Mouse (Mus musculus) layer of hippocampus, postnatal 25 days (tissue): ENCODE measurements around the gene Gm10337. TPM values are rescaled to one million over a fixed set of nuclear protein-coding genes. Genes with fewer than 3 reads are reported as not detected.

Source experiments
- DNase-seq, 2 experiments: peaks; one replicate each; pipeline ENCODE4 v3.0.0; 2022; ENCODE audit warnings: mixed read lengths in 2 of 2, low spot score in 1 of 2; ENCODE audit errors: extremely low spot score in 1 of 2
- total RNA-seq, 2 experiments: library from RNA; stranded (reverse); gene quantifications; 2 replicates each; pipeline ENCODE4 v1.2.3; 2021

Gene Gm10337
- total RNA-seq, 2 experiments from 2014 or later, result not detected

DNA sequence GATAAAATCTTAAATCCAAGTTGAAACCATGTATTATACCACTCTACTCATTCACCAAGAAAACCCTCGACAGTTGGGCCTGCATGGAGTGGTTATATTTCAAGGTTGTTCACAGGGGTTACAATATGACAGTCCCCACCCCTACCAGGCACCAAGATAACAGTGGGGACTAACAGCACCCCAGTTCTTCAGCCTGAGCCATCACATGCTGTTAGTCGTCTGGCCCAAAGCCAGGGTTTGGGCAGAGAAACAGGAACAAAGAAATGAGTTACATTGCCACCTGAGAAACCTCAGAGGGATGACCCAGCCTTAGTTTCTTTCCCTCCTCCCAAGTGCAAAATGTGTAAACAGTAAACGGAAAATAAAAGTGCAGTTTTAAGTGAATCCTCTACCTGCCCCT is 4.2 kb upstream of the Gm10337 start:
- no peak for DNase-seq

DNA sequence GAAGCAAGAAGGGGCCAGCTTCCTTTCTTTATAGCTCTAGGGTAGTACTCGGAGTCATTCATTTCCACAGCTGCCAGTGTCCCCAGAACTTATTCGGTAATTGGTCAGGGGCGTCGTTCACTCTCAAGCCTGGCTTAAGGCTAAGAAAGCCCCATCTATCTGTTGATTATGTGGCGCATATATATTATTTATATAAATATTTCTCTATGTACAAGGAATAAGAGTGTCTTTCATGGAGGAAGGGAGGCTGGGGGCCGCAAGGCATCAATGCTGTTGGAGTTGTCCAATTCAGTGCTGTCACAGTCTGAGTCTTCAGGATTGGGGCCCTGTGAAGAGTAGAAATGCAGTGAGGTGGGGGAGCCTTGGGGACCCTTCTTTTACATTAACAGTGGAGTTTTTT is 3.7 kb upstream of the Gm10337 start:
- DNase-seq, result no peak

- no peak for DNase-seq
These were observed 3.0 kb upstream of the Gm10337 start for GRCm38 (mm10) chr15:102500479-102500878.

DNA sequence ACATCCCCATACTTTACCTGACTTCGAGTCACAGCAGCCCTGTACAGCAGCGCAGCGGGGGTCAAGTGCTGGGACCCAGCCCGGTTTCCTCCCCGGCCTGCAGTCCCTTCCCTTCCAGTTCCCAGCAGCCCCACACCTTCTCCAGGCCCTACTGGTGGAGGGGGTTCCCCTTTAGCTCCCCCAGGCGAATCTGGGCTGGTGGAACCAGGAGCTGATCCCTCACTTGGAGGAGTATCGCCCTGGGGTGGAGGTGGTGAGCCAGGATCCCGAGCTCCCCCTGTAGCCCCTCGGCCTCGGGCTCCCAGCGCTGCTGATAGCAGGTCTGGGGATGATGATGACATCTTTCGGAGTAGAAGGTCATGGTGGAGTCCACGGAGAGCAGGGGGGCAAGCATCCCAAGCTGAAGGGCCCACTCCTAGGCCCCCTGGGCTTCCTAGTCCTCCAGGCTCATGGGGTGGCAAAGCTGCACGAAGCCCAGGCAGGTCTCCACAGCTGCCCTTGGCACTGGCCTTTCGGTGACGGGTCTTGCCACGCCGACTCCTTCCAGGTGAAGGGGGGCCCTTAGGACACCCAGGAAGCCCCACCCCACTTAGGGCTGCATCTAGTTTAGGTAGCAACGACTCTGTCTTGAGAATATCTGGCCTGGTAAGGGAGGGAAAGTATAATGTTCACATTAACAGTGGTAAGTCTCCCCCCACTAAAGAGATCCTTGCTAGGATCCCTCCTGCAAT is 2.3 kb upstream of the Gm10337 start:
- no peak for DNase-seq

DNA sequence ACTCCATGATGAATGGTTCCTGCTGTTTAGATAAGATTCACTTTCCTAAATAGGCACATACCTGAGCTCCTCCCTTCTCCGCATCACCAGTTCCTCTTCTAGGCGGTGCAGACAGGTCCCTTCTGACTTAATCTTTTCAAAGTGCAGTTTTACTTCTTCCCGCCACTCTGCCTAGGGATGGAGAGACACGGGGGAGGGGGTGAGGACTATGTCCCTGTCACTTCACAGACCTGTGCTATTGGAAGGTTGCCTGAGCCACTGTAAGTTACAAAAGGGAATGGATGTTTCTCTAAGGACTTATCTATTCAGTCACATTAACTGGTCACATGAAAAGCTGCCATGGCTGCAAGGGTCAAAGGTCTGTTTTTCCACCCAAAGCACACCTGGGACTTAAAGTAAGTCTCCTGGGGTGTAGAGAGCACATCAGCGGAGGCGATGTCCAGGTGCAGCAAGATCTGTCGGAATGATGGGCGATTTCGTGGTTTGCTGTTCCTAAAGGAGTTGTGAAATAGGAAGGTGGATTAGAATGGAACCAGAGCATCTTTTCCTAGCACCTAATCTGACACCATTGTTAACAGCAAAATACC is 1.2 kb upstream of the Gm10337 start:
- DNase-seq, result no peak

DNA sequence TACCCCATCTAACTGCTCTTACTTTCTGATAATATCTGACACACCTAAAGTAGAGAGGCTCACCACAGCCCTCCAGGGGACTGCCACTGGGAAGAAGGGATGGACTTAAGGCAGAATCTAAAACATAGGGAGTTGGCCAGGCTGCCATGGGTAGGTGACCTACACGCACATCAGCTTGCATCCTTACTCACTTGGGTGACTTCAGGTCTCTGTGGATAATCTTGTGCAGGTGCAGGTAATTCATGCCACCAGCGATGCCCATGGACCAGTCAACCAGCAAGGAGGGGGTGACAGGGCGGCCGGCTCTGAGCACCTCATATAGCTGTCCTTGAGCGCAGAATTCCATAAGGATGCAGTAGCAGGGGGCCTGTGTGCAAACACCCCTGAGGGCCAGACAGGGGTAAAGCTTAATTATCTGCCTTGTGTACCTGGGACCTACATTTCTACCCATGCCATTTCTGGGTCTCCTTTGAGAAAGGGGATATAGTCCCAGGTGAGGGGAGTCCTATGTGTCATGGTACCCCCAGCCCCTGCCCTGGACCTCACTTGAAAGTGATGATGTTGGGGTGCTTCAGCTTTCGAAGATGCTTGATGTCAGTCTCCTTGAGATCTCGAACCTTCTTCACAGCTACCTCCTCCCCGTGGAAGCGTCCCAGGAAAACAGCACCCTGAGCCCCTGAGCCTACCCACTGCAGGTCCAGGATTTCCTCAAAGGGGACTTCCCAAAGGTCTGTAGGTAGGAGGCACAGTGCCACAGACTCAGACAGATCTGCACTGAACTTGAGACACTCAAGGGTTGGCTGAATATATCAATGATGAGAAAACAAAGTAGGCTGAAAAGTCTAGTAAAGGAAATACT is 631 bp downstream of the Gm10337 start:
- no peak for DNase-seq

DNA sequence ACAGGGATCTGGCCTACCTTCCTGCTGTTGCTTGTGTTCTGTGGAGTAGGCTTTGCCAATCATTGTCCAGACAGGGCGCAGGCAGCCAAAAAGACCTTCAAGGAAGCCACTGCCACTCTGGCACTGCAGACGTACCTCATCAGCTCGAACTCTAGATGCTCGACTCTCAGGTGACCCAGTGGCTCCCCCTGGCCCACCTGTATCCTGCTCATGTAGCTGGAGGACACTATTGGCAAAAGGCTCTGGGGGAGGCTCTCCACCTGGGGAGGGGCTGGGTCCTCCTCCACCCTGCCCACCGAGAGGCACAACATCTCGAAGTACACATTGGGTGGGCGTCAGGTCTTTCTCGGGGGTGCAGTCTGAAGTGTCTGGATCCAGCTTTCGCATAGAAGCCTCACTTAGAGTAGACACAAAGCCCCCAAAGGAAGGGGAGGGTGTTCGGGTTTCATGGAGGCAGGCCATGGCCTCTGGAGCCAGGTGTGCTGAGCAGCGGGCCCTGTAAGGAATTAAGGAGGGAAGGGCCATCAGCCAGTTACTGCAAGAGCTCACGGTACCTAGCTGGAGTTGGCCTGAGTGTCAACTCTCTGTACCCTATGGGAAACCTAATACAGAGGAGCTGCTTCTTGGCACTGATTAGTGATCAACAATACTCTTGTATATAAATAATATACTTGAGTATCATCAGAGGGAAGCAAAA is 1.7 kb downstream of the Gm10337 start:
- DNase-seq, result no peak

DNA sequence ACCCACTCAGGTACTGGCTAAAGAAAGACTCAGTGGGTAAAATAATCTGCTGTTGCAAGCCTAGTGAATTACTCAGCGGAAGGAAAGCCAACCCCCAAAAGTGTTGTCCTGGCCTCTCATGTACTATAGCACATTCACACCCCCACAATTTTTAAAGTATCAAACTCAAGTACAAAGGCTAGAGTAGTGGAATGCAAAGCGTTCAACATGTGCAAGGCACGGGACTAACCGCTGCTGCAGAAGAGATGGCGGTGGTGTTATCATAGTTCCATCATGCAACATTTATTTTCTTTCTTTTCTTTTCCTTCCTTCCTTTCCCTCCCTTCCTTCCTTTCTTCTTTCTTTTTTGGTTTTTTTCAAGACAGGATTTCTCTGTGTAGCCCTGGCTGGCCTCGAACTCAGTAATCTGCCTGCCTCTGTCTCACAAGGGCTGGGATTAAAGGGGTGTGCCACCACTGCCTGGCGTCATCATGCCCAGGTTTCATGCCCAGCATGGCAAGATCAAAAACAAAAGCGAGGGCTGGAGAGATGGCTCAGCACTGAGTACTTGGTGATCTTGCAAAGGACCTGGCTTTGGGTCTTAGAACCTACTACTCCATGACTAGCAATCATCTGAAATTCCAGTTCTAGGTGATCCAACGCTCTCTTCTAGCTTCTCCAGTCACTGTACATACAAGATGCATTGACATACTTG is 2.4 kb downstream of the Gm10337 start:
- no peak for DNase-seq

GRCm38 (mm10) chr15:102506464-102506830 is 2.9 kb downstream of the Gm10337 start:
- no peak for DNase-seq

DNA sequence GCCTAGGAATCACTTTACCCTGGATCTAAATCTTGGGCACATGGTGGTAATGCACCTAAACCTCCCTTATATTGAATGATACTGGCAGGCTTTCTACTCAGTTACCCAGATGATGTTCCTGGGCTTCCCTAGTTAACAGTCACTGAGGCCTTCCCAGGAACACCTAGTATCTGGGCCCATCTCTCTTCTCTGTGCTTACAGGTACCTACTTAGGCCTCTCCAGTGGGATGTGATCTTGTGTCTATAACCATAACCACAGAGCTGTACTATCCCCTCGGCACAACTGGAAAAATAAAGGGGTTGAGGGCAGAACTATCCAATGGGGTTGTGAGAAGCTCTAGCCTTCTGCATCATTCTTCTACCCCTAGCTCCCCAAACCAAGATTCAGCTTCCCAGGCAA is 3.3 kb downstream of the Gm10337 start:
- no peak for DNase-seq

DNA sequence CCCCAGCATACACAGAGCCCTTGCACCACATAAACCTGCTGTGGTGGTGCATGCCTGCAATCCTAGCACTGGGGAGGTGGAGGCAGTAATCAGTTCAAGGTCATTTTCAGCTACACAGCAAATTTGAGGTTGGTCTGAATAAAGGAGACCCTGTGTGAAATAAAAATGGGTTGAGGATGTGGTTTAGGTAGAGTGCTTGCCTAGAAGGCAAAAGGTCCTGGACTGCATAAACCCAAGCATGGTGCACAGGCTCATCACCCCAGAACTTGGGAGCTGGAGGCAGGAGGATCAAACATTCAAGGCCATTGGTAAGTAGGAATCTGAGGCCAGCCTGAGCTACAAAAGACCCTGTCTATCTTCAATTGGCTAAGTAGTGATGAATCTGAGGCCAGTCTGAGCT is 4.0 kb downstream of the Gm10337 start:
- DNase-seq, result peak in 1 of 2 experiments; percentile 4

DNA sequence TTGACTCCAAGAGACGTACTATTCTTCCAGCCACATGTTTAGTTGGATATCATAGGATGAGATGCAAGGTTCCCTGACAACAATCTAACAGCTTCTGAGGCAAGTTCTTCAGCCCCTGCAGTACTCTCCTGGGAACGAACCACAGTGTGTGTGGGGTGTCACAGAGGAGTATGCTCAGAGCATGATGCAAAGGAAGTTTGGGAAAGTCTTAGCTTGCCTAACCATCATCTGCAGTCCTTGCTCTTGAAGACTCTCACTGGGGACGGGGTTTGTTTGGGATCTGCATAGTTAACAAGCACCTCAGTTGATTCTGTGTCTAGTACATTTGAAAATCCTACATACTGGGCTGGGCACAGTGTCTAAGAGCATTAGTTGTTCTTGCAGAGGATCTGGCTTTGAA is 4.8 kb downstream of the Gm10337 start:
- DNase-seq, result peak in 1 of 2 experiments; percentile 4

DNA sequence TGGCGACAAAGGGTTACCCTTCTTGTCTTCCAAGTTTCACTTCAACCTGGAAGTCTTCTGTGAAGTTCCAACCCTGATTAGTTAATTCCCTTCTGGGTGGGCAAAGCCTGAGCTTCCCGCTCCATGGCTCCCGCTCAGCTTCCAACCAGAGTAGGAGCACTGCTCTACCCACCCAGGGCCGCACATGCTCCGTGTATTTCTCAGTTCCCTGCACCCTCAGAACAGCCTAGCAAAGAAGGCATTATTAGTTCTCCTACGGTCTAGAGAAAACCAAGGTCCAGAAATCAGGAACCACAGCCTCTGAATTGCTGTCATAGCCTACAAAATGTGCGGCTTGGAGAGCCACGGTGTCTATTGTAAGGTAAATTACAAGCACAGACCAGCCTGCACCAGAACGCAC is 6.6 kb downstream of the Gm10337 start:
- DNase-seq, result no peak

DNA sequence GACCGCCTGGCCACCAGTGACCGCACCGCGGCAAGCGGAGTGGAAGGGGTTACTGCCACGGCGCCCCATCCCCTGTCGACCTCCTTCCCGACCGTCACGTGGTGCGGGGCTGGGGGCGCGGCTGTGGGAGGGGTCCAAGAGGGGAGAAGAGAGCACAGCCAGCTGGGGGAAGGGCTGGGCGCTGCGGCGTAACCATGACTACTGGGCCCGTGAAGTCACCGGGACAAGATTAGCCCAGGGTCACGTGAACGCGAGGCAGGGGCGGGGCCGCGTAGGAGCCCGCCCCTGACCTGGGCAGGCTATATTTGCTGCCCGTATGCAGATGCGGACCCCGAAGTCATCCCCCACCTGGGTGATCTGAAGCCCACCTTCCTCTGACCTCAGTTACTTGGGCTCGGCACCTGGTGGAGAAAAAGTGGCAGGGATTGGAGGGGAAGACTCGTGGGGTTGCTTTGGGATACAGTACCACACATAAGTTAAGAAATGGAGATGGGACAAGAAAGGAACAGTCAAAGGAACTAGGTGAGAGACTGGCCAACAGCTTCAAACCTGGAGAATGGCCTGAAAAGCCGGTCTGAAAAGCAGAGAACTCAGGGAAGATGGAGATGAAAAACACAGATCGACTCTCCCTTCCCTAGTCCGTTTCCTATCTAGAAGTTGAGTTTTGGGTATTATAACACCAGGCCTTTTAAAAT is 7.2 kb downstream of the Gm10337 start:
- peak; percentile 73 to 74 for DNase-seq

DNA sequence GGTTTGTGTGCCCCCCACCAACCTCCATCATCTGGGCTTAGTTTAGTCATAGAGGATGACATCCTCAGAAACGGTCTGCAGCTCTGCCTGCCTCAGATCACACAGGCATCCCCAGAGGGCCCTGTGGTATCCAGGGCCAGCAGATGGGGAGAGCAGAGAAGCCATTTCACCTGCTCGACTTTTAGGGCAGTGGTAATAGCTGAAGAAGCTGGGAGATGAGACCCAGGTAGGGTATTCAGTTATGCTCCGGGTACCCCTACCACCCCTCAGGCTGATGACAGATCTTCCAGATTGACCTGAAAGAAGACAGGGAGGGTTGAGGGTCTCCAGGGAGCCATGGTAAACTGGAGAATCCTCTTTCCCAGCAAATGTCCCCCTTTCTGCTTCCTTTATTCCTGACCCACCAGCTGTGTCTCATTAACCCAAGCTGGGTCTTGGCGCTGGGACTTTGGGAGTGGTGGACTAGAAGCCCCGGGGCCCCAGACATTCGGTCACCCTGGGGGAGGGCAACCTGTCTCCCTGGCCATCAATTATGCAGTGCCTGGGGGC is 7.8 kb downstream of the Gm10337 start:
- DNase-seq, result no peak

GRCm38 (mm10) chr15:102512010-102512409 is 8.5 kb downstream of the Gm10337 start:
- no peak for DNase-seq

- DNase-seq, result no peak
These were observed 8.9 kb downstream of the Gm10337 start for GRCm38 (mm10) chr15:102512471-102512870.

- no peak for DNase-seq
These were observed 9.5 kb downstream of the Gm10337 start for GRCm38 (mm10) chr15:102513004-102513403.

DNA sequence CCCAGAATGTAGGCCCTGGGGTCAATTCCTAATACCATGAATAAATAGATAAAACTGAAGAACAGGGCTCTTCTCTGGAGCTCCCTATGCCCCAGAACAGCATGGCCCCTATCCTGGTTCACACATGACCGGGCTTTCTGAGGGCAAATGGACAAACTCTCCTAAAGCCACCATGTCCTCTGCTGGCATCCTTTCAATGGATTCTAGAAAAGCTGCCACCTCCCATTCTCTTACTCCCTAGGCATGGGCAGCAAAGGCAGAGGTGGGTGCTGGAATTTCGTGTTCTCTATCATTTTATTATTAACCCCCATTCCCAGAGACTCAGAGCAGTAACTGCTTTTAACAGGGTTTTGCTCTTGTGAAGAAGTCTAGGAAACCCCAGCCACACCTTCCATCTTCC is 11.7 kb downstream of the Gm10337 start:
- no peak for DNase-seq
